Mouse (Mus musculus) lung, adult 2 months (tissue): ENCODE measurements at regions not wholly inside any gene's neighbourhood (a gene's known extent, or its start where the extent isn't known, plus 50 kb on each side); places are given as distances from the start of the nearest gene placed in this dataset.

Source experiments
- CTCF ChIP-seq: fragments of 200-500 bp; IDR thresholded peaks from 2 replicates; pipeline ENCODE4 v1.5.1; 2011; ENCODE audit warnings: mild to moderate bottlenecking, low read length, control low read depth; ENCODE audit not compliant: insufficient read depth
- POLR2A ChIP-seq: fragments of 200-500 bp; IDR thresholded peaks from 2 replicates; pipeline ENCODE4 v1.6.1; 2011; ENCODE audit warnings: low read depth, mild to moderate bottlenecking, control low read depth, low read length, borderline replicate concordance; ENCODE audit errors: extremely low read depth

DNA sequence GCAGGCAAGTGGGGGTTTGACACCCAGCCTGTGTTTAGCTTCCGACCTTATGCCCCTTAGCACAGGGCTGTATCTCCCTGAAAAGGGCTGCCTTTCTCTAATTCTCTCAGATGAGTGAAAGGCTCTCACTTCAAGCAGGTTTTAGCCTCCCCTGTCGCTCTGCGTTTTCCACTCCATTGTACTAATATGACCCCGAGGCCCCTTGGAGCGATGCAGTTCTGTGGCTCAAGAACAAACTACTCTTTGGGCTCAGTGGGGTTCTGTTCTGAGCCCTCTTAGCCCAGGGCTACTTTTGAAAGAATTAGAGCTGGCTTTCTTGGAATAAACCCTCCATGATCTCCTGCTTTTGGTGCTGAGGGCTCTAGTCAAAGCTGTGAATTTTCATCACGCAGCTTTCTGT, 53.4 kb upstream of the Castor2 start:
- TF ChIP-seq POLR2A (no peak), CTCF (no peak)
